Mouse (Mus musculus) cerebellum, adult 18-20 months (tissue): ENCODE measurements at regions not wholly inside any gene's neighbourhood (a gene's known extent, or its start where the extent isn't known, plus 50 kb on each side); places are given as distances from the start of the nearest gene placed in this dataset.

Experiments
- DNase-seq, 2 experiments: peaks; one replicate each; pipeline ENCODE4 v3.0.0; 2021

DNA sequence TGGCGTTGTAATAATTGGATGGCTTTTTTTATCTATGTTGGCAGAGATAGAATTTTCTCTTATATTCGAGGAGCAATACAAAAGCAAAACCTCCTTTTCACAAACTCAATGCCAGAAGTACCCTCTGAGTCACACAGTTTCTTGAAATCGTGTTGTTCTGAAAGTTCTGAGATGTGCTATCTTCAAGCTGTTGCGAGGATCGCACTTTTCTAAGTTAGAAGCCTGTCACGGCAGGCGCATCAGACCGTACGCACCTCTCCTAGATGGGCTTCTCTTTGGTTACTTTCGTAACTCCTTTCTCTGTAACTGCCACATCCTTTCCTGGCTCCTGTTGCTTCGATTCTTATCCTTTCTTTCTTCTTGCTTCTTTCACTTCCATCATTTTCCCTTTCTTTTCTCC, 271.2 kb upstream of the Arrdc3 start:
- no peak for DNase-seq

DNA sequence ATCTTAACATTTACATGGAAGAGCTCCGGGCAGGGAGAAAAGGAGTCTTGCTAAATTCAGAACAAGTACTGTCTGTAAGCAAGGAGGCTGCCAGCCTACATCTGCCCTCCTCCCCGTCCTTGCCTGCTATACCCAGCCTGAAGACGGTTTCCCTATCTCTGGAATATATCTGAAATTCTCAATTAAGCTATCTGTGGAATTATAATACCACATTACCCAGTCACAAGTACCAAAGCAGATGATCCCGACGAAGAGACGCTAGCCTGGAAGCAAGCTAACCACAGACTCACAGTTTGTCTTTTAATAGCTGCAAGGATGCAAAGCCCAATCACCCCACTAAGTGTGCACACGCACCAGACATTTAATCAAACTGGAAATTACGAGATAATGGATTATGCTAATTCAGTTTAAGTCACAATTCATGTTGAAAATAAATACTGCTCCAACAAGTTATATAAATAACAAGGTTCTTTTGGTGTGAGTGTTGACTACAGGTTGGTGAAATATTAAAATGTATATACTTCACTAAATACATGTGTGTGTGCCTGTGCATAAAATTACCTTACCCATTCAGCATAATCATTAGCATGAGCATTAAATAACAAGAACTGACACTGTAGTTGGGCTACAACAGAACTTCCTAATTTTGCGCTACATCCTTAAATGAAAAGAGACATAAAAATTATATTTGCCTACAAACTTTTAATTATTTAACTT, 269.9 kb upstream of the Arrdc3 start:
- DNase-seq = no peak

DNA sequence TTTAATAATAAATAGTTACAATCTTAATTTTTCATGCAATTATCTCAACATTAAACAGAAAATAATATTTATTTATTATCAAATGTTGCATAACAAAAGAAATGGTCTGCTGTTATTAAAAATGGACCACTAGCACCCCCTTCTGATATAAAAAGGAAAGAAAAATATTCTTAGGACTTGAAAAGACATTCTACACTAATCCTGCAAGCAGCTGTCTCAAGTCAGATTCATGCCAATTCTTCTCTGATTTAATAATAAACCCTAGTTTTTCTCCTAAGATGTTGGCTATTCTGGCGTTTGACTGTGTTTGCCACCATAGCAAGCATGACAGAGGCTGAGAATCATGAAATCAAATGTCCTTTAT, 269.3 kb upstream of the Arrdc3 start:
- DNase-seq = no peak

DNA sequence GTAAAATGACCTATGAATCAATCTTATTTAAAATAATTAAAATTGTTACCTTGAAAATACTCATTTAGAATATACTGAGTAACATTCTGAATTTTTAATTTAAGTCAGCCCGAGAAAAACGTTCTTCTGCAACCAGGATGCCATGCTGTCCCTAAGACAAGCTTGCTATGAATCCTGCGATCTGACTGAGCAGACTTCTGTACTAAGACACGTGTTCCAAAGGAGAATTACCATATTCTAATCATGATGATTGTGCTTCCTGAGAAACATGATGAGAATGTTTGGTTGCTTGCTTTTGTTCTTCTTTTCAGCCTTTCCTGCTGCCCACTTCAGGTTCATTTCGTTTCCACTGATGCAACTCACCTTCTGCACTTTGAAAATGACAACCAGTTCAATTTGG, 268.2 kb upstream of the Arrdc3 start:
- no peak for DNase-seq

DNA sequence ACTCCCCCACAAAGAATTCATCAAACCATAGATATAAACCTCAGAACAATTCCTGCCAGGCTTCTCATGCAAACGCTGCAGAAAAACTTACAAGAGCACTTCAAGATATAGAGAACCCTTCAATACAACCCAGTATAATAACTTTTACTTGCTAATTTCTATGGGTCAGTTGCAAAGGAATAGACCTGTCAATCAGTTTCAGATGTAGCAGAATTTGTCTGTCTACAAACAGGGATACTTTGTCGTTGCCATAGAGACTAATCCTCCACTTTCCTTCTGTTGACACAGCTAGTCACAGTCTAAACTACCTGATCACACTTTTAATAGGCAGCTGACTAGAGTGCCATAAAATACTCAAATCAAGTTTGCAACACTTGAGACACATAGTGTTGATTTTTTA, 260.2 kb upstream of the Arrdc3 start:
- DNase-seq = no peak

DNA sequence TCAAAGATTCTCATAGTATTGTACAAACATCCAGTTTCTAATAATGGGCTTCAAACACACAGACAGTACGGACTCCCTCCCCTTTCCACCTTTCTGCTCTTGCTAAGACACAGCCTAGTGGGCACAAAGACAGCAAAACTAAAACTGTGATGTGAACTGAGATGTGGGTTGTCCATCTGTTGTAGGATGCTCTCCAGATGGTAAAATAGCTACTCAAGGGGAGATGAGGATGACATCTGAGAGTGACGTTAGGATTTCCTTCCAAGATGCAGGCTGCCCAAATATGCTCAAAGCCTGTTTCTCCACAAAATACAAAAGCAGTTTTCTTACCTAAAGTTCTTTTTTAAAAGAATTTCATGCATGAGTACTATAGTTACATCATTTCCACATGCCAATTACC, 241.8 kb upstream of the Arrdc3 start:
- DNase-seq = no peak

DNA sequence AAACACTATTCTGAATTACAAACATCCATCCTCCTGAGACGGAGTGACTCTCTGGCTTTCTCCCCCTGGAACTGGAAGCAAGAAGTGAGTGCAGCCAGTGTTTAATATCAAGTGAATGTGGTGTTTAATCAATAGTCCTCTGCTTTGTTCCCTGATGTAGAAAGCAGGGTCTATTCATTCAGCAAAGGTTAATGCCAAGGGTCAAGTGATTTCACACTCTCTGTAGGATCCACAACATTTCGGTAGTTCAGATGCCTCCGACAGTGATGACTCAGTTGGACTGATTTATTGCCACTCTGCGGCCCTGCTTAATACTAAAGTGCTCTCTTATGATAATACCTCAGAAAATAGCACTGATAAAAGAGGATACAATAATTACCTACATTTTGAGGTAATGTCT, 235.6 kb upstream of the Arrdc3 start:
- no peak for DNase-seq

DNA sequence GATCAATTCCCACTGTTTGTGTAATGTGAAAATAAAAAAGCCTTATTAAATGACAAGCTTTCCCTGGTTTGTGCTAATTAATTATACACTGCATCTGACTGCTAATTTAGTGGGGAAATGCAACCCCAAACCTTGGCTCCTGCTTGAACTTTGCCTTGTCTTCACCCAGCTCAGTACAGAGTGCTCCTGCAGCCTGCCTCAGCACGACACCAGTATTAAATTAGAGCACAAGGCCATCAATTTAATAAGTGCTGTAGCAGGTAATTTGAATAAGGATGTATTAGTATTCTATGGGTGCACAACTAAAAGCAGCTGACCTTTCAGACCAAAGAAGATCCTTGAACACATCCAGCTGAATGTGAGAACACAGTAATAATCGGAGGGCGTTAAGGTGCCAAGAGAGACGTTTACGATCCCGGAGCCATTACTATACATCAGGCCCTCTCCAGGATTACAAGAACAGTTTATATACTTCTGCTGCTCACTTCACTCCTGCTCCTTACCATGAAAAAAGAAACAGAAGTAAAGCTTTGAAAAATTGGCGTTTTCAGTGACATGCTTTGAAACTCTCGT, 230.1 kb upstream of the Arrdc3 start:
- DNase-seq = no peak

DNA sequence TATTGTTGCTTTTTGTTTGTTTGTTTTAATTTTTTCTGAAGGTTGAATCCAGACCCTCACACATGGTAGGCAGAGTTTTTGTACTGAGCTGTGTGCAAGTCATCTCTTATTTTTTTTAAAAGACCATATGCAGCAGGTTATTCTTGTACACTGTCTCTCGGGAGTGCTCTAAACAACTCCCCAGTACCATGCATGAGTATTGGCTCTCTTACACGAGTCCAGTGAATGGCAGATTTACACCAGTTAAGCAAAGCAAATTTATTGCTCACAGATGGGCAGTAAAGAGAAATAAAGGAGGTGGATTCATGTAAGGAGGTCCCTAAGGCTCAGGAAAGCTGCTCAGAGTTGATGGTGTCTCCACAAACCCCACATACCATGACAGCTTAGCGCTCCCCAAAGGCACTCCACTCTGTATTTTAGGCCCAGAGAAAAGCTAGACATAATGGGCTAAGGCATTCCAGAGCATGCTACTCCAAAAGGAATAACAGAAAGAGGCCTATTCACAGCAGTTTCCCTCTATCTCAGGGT, 216.9 kb upstream of the Arrdc3 start:
- no peak for DNase-seq

DNA sequence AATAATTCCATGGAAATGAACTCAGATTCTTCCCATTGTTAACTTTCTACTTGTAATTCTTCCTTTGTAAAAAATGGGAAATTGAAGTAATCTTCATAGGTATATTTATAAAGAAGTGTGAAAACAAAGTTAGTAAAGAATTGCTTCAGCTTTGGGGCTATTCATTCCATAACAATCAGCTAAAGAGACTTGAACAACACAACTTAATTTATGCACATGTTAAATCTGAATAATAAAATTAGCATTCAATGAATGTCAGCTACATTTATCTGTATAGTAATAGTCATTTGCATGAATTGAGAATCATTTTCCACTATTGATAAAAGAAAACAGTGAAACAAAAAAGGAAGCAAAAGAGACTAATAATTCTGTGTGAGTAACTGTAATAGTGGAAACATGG, 193.3 kb upstream of the Arrdc3 start:
- no peak for DNase-seq

DNA sequence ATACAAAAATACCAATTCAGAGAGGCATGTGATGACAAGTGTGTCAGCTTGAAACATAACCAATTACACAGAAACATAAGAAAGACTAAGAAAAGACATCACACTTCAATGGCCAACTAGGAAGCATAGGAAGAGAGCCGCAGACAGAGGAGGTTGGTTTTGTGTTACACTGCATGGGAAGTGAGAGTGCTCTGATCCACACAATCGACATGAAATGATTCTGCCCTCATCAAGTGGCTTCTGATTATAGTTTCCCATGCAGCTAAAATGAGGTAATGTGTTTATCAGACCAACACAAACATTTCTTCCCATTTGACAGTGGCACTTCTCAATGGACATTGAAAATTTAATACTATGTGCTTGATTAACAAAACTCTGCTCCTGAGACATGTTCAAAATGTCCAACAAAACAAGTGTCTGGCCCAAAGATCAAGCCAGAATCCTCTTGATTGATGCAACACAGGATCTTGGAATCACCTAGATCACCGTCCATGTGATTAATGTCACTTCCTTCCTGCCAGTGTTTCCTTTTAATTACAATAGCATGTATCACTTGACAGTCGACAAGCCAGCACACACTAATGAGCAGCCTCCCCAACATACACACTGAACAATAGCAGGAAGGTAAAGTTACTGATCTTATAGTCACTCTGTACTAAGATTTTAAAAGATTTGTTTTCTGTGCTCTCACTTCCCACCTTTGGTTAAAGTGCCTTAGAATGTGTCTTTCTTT, 192.4 kb upstream of the Arrdc3 start:
- no peak for DNase-seq

DNA sequence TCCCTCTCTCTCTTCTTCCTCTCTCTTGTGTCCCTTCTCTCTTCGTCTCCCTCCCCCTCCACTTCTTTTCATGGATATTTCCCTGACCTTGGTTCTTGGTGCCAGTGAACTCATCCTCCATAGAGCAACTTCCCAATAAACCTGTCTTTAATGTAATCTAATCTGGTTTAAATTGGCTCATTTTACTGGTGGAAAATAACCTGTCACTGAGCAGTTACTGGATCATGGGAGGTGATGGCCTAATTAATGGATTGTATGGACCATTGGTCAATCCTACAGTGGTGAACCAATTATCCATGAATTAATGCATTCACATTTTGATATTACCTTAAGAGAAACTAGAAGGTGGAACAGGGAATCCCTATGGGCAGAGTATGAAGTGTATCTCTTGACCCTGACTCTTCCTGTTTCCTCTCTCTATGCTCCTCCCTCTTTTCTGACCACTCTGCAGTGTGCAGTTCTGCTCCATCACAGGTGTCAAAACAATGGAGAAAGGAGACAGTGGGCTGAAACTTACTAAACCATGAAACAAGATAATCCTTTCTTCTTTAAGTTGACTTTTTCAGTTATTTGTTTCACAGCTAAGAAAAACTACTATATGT, 187.5 kb upstream of the Arrdc3 start:
- no peak for DNase-seq

DNA sequence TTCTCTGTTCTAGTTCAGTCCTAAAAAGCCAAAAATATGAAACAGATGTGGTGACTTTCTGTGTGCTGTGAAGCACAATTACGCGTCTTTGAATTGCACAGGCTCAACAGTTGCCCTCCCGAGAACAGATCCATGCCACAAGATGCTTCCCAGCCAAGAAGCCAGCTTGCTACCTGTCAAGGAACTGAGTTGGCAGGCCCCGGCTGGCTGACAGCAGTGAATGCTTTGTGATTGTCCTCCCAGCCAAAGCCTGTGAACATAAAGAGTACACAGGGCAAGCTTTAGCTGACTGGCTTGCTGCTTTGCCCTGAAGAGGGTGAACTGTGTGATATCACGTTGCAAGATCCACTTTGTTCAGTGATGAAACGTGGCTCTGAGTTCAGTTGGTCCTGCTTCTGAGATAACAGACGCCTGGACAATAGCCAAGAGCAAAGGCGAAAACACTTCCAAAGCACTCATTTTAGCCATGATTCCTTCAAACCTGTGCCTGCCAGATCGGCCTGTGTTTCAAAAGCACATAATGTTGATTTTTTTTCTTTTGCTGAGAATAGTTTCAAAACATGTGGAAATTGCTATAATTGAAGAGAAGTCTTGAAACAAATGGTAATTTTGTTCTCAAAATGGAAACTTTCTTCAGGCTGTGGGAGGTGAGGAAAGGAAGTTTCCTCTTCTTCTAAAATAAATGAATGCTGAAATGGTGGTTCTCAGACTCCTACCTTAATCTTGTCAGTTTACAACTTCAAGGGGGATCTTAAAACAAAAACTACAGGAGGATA, 173.5 kb upstream of the Arrdc3 start:
- peak in 1 of 2 experiments; percentile 2 for DNase-seq

DNA sequence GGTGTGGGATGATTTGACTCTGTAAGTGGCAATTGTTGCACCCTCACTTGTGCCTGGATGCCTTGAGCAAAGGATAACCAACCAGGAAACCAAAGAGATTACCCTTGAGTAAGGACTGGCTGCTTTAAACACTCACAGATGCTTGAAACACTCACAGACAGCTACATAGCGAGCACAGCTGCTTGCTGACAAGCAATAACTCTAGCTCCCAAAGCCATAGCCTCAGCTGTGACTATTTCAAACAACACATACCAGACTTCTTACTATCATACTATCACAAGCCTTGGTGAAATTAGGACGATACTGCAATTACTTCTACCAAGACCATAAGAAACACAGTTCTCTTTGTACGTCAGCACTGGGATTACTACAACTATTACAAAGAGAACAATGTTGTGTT, 163.9 kb upstream of the Arrdc3 start:
- DNase-seq = no peak

DNA sequence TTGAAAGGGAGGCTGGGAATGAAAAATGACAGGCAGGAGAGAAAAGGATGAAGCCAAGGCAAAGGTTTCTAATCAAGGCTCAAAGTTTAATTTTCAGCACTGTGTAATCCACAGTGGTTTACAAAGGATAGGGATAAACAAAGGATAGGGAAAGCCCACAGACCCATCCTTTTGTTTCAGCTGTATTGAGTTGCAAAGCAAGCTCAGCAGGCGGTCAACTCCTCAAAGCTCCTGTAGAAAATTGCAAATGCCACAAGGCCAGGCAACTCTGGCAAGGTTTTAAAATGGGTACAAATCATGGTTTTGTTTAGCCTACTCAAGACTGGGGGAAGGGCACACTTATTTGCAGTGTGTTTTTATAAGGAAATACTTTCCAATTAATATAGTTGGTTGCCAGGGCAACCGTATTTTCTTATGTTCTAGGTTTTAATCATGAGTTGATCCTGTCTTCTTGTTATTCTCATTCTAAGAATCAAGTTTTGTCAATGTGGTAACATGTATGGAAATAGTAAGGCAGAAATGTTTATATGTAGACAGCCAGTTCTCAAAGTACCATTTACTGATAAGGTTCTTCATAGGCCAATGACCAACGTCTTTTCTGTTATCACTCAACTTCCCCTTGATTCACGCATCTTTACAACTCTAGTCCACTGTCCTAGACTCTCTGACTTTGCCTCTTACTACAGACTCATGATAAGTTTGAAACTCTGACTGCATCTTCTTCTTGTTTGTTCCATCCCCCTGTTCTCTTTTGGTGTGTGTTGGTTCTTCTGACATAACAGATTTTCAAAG, 159.8 kb upstream of the Arrdc3 start:
- no peak for DNase-seq

DNA sequence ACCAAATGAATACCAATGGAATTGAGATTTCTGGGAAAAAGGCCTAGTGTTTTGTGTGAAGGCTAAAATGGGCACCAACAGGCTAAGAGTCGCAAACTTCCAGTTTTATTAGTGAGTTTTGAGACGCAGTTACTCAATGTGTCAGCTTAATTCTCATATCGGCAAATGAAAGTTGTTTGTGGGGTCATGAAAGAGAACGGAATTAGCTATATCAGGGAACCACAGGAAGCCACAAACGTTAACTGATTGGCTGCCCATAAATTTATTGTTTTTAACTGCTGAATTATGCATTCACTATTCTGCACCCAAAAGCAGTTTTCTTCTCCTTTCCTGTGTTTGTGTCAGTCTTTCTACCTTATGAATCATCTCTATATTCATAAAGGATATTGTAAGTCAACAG, 154.0 kb upstream of the Arrdc3 start:
- DNase-seq = no peak

DNA sequence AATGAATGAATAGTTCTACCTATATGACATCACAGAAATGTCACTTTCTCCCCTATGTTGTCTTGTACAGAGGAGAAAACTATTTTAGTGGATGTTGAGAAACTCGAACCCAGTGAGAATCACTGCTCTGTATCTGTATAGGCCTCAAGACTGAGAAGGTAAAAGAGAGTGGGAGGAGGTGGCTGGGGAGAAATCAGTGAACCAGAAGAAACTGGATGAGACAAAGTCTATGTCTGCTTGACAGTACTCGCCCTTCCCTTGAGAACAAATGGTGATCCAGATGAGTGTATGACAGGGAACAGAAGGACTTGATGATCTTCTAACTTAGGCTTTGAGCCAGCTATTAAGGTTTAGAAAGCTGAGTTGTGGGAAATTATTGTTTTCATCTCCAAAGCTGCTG, 137.2 kb upstream of the Arrdc3 start:
- DNase-seq = no peak

DNA sequence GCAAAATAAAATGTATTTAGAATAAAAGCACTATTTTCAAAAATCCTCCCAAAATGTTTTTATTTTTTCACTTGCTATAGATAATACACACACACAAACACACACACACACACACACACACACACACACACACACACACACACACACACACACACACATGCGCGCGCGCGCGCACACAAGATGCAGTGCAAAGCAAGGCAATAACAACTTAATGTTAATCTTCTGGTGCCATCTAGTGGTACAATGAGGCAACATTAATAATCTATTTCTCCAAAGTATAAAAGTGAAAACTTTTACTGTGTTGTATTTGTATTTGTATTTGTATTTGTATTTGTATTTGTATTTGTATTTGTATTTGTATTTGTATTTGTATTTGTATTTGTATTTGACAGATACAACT, 136.2 kb upstream of the Arrdc3 start:
- DNase-seq = peak in 1 of 2 experiments; percentile 2
